Mouse (Mus musculus) liver, embryonic 11.5 days (tissue): ENCODE measurements around the gene Prss21. TPM values are rescaled to one million over a fixed set of nuclear protein-coding genes. Genes with fewer than 3 reads are reported as not detected.
"Not testable (repeated sequence)": the region's sequence is repeated elsewhere in the genome, so short reads cannot be mapped to it uniquely, and the experiment has no call there.

Source experiments
- ATAC-seq: fragments of 200-750 bp; cut with Nextera tagmentation; replicated peaks from 2 replicates; pipeline ENCODE4 v1.8.0; 2017; ENCODE audit warnings: moderate number of reproducible peaks, mild to moderate bottlenecking, moderate TSS enrichment, moderate library complexity; ENCODE audit not compliant: low FRiP score
- DNase-seq: peaks from one replicate; pipeline ENCODE4 v3.0.0-alpha.2; 2017; ENCODE audit warnings: low spot score
- H3K27ac ChIP-seq: fragments of 300-500 bp; sonication (generic); 2 replicates; pipeline ENCODE4 v1.5.1; 2014; ENCODE audit warnings: mild to moderate bottlenecking, low read depth, low read length, control low read depth
- H3K27me3 ChIP-seq: fragments of 300-500 bp; sonication (generic); replicated peaks from 2 replicates; pipeline ENCODE4 v1.6.1; 2014; ENCODE audit warnings: low read length, mixed read lengths; ENCODE audit not compliant: control insufficient read depth, insufficient read depth
- H3K36me3 ChIP-seq: fragments of 300-500 bp; sonication (generic); 2 replicates; pipeline ENCODE4 v1.6.1; 2014; ENCODE audit warnings: mild to moderate bottlenecking, low read length, moderate library complexity, mixed read lengths; ENCODE audit not compliant: control insufficient read depth, insufficient read depth
- H3K4me1 ChIP-seq: fragments of 300-500 bp; sonication (generic); replicated peaks from 2 replicates; pipeline ENCODE4 v1.6.1; 2014; ENCODE audit warnings: low read length, mixed read lengths; ENCODE audit not compliant: control insufficient read depth, insufficient read depth
- H3K4me2 ChIP-seq: fragments of 300-500 bp; sonication (generic); 2 replicates; pipeline ENCODE4 v1.6.1; 2014; ENCODE audit warnings: mild to moderate bottlenecking, control low read depth, moderate library complexity
- H3K4me3 ChIP-seq: fragments of 300-500 bp; sonication (generic); 2 replicates; pipeline ENCODE4 v1.5.1; 2014; ENCODE audit warnings: low read depth, low read length, control low read depth
- H3K9ac ChIP-seq: fragments of 300-500 bp; sonication (generic); 2 replicates; pipeline ENCODE4 v1.6.1; 2014; ENCODE audit warnings: low read depth, low read length, control low read depth
- H3K9me3 ChIP-seq: fragments of 300-500 bp; sonication (generic); 2 replicates; pipeline ENCODE4 v1.6.1; 2016; ENCODE audit warnings: low read length, inconsistent platforms, mixed read lengths; ENCODE audit not compliant: control insufficient read depth
- WGBS: fragments of 180-500 bp; shearing (Covaris S2); extraction: QIAGEN DNeasy Blood & Tissue Kit; methylation state at CpG from one replicate; pipeline ENCODE4 v1.1.7; 2014; 5-methylcytosine and 5-hydroxymethylcytosine counted together
- microRNA-seq: library from miRNA; unstranded; fragments of <30 nt; microRNA quantifications from one replicate; pipeline ENCODE4, GENCODE M21; 2017; ENCODE audit warnings: borderline number of aligned reads
- polyA plus RNA-seq: library from polyadenylated mRNA; unstranded; fragments of >200 nt; fragmentation: Nextera tagmentation; extraction: Ambion mirVana; gene quantifications from 2 replicates; pipeline ENCODE4 v1.2.1, GENCODE M21; 2014

The Prss21 gene
- polyA plus RNA-seq, 1 experiment from 2014 or later = not detected

GRCm38 (mm10) chr17:23880576-23880975 is 12.7 kb downstream of the Prss21 start, which contains the start of the genes Dcpp1 and Dcpp2:
Dcpp1 (plus strand) TSS chr17:23880876.
Dcpp2 (plus strand) TSS chr17:23880880.
- H3K9ac ChIP-seq, H3K27me3 ChIP-seq, H3K27ac ChIP-seq, H3K9me3 ChIP-seq, H3K4me1 ChIP-seq, H3K4me3 ChIP-seq, H3K4me2 ChIP-seq, H3K36me3 ChIP-seq, DNase-seq, ATAC-seq: not testable (repeated sequence)
- 49% methylated on average over 4 of the region's 4 CpGs for WGBS

GRCm38 (mm10) chr17:23917158-23917557 is 49.3 kb downstream of the Prss21 start, which contains the start of gene Dcpp3:
Dcpp3 (plus strand) TSS chr17:23917458.
- not testable (repeated sequence) for ATAC-seq, H3K27ac ChIP-seq, H3K36me3 ChIP-seq, H3K4me2 ChIP-seq, H3K4me1 ChIP-seq, H3K9me3 ChIP-seq, DNase-seq, H3K4me3 ChIP-seq, H3K9ac ChIP-seq, H3K27me3 ChIP-seq
- 49% methylated on average over 4 of the region's 4 CpGs for WGBS

Small RNAs within 50 kb of the gene (microRNA-seq; reads per million reads assigned to microRNA genes)
- 1.1 reads per million for gene Mir5125

Other genes with a start within 250 kb of the Prss21 start
- gene Mmp25, start 222.8 kb upstream of the Prss21 start, polyA plus RNA-seq = 0.27 TPM in 1 of 2 replicates, not detected in the other
- gene Bicdl2, start 207.6 kb upstream of the Prss21 start, polyA plus RNA-seq = 0.37 TPM in 1 of 2 replicates, not detected in the other
- gene Hcfc1r1, start 194.5 kb upstream of the Prss21 start, polyA plus RNA-seq = 36.5 and 36.6 TPM in 2 replicates
- 48.9 and 50.7 TPM in 2 replicates for gene Thoc6, start 194.2 kb upstream of the Prss21 start, polyA plus RNA-seq
- gene Tnfrsf12a, start 190.6 kb upstream of the Prss21 start, polyA plus RNA-seq = 7.9 and 9.5 TPM in 2 replicates
- 9.9 and 11.4 TPM in 2 replicates for gene Cldn6, start 188.8 kb upstream of the Prss21 start, polyA plus RNA-seq
- gene Cldn9, start 184.0 kb upstream of the Prss21 start, polyA plus RNA-seq = 0.49 and 0.56 TPM in 2 replicates
- 0.11 TPM in 1 of 2 replicates, not detected in the other for gene 1520401A03Rik, start 145.3 kb upstream of the Prss21 start, polyA plus RNA-seq
- 51.5 and 60.2 TPM in 2 replicates for gene Pkmyt1, start 141.7 kb upstream of the Prss21 start, polyA plus RNA-seq
- gene Paqr4, start 127.2 kb upstream of the Prss21 start, polyA plus RNA-seq = 10.4 and 11.4 TPM in 2 replicates
- 0.60 and 0.73 TPM in 2 replicates for gene Kremen2, start 122.2 kb upstream of the Prss21 start, polyA plus RNA-seq
- gene Flywch1, start 96.5 kb upstream of the Prss21 start, polyA plus RNA-seq = 39.1 and 42.3 TPM in 2 replicates
- gene Flywch2, start 82.0 kb upstream of the Prss21 start, polyA plus RNA-seq = 9.4 and 10.6 TPM in 2 replicates
- 355 and 398 TPM in 2 replicates for gene Srrm2, start 77.5 kb upstream of the Prss21 start, polyA plus RNA-seq
- gene Elob, start 38.9 kb upstream of the Prss21 start, polyA plus RNA-seq = 744 and 795 TPM in 2 replicates
- gene Prss33, start 32.0 kb upstream of the Prss21 start, polyA plus RNA-seq = not detected in 2 replicates
- gene Prss32, start 24.2 kb upstream of the Prss21 start, polyA plus RNA-seq = not detected in 2 replicates
- 0.84 and 1.2 TPM in 2 replicates for gene Prss41, start 23.9 kb upstream of the Prss21 start, polyA plus RNA-seq
- not detected in 2 replicates for gene Dcpp1, start 12.8 kb downstream of the Prss21 start, polyA plus RNA-seq
- not detected in 2 replicates for gene Dcpp2, start 12.8 kb downstream of the Prss21 start, polyA plus RNA-seq
- not detected in 2 replicates for gene Dcpp3, start 49.4 kb downstream of the Prss21 start, polyA plus RNA-seq
- not detected in 2 replicates for gene Sbp, start 73.6 kb downstream of the Prss21 start, polyA plus RNA-seq
- not detected in 2 replicates for gene Sbpl, start 87.2 kb downstream of the Prss21 start, polyA plus RNA-seq
- not detected in 2 replicates for gene Prss30, start 112.5 kb downstream of the Prss21 start, polyA plus RNA-seq
- 0.21 TPM in 1 of 2 replicates, not detected in the other for gene Prss22, start 130.0 kb downstream of the Prss21 start, polyA plus RNA-seq
- not detected in 2 replicates for gene Prss27, start 170.1 kb downstream of the Prss21 start, polyA plus RNA-seq
- gene Kctd5, start 205.4 kb downstream of the Prss21 start, polyA plus RNA-seq = 43.0 and 46.8 TPM in 2 replicates